Mouse (Mus musculus): ENCODE measurements around the gene Rbm20. TPM values are rescaled to one million over a fixed set of nuclear protein-coding genes. Genes with fewer than 3 reads are reported as not detected.

Rbm20 gene
- total and polyA plus RNA-seq, 3 experiments, result 37.3 to 58.6 TPM; not detected in 1

GRCm38 (mm10) chr19:53890274-53890673 is 213.2 kb downstream of the Rbm20 start (continued):
- no peak for TF ChIP-seq POLR2AphosphoS2 (IDR thresholded peaks at IDR 0.05; ENCODE audit: low read length)
- TF ChIP-seq MYB (IDR thresholded peaks at IDR 0.05; ENCODE audit: low read depth, low read length), result peak; percentile 49; the same call in 1 of the 2 replicates
- TF ChIP-seq ZC3H11A (IDR thresholded peaks at IDR 0.05; ENCODE audit: low read depth, low read length), result no peak
- no peak for TF ChIP-seq MAZ (IDR thresholded peaks at IDR 0.05; ENCODE audit: low read depth, low read length)
- TF ChIP-seq ETS1 (IDR thresholded peaks at IDR 0.05; ENCODE audit: low read depth, low read length), result peak; percentile 54; the same call in 1 of the 2 replicates
- TF ChIP-seq EP300 (IDR thresholded peaks at IDR 0.05; ENCODE audit: low read depth in 1 of 2, low read length in 2 of 2), result peak in 1 of 2 experiments; percentile 64; a peak in 1 of 4 replicates
- TF ChIP-seq USF1 (IDR thresholded peaks at IDR 0.05; ENCODE audit: low read depth, low read length), result peak; percentile 76

GRCm38 (mm10) chr19:53890781-53891251 is 213.7 kb downstream of the Rbm20 start:
- Histone ChIP-seq H3K9ac (ENCODE audit: control insufficient read depth, low read depth, low read length, poor library complexity, severe bottlenecking) (peak overlapping the region; percentile 41), H3K79me2 (ENCODE audit: control insufficient read depth, insufficient read depth, low read length, poor library complexity) (no peaks in the 10 kb centered on the region), H3K36me3 (ENCODE audit: control insufficient read depth in 1 of 2, insufficient read depth in 2 of 2, low read length in 2 of 2) (peaks cover 0 to 78% of the 10 kb centered on the region in 2 experiments; a peak in 2 of 4 replicates), H3K4me3 (ENCODE audit: control insufficient read depth in 1 of 2, insufficient read depth in 1 of 2, low read depth in 2 of 2, low read length in 2 of 2) (peak overlapping the region; percentile 3 to 11), H3K27ac (ENCODE audit: control insufficient read depth, low read depth, low read length) (peak overlapping the region; percentile 82), H3K4me1 (ENCODE audit: control insufficient read depth in 1 of 2, insufficient read depth in 2 of 2, low read length in 2 of 2) (peaks cover 56 to 76% of the 10 kb centered on the region in 2 experiments), H3K9me3 (replicated peaks; ENCODE audit: insufficient read depth, low read length) (no peaks in the 10 kb centered on the region), H3K27me3 (ENCODE audit: control insufficient read depth in 1 of 2, insufficient read depth in 2 of 2, low read length in 2 of 2) (no peaks in the 10 kb centered on the region)
- DNase-seq (ENCODE audit: low read depth, low spot score), result peak; percentile 91
- TF ChIP-seq POLR2AphosphoS2 (IDR thresholded peaks at IDR 0.05; ENCODE audit: low read length) (no peak), POLR2AphosphoS5 (IDR thresholded peaks at IDR 0.05; ENCODE audit: borderline replicate concordance, low read depth, low read length) (no peak), MYC (IDR thresholded peaks at IDR 0.05; ENCODE audit: low read depth, low read length) (0 out of 2 replicates have a peak, but pooled peaks have one; percentile 10), MAZ (IDR thresholded peaks at IDR 0.05; ENCODE audit: low read depth, low read length) (0 out of 2 replicates have a peak, but pooled peaks have one; percentile 39), TAL1 (IDR thresholded peaks at IDR 0.05; ENCODE audit: low read length) (peak; percentile 92), MAFK (IDR thresholded peaks at IDR 0.05; ENCODE audit: borderline replicate concordance, low read depth, low read length) (no peak), MYB (IDR thresholded peaks at IDR 0.05; ENCODE audit: low read depth, low read length) (peak; percentile 45; the same call in 1 of the 2 replicates), NRF1 (IDR thresholded peaks at IDR 0.05; ENCODE audit: insufficient read depth, low read depth, low read length, poor library complexity, severe bottlenecking) (peak; percentile 52; the same call in 1 of the 2 replicates), SIN3A (IDR thresholded peaks at IDR 0.05; ENCODE audit: low read length) (peak; percentile 94), ZKSCAN1 (IDR thresholded peaks at IDR 0.05; ENCODE audit: low read depth, low read length) (no peak), SMC3 (IDR thresholded peaks at IDR 0.05; ENCODE audit: low read depth, low read length) (no peak), EP300 (IDR thresholded peaks at IDR 0.05; ENCODE audit: low read depth in 1 of 2, low read length in 2 of 2) (peak; percentile 93 to 95), CTCF (IDR thresholded peaks at IDR 0.05 in 2 of 3, conservative IDR thresholded peaks at IDR 0.05 in 1 of 3; ENCODE audit: control insufficient read depth in 1 of 3, insufficient read depth in 1 of 3, low read depth in 2 of 3, low read length in 3 of 3, poor library complexity in 1 of 3, severe bottlenecking in 1 of 3) (peak; percentile 11 to 24 (median 23); a peak in 2 of 6 replicates), GATA1 (IDR thresholded peaks at IDR 0.05; ENCODE audit: low read depth, low read length) (peak; percentile 97), CHD1 (IDR thresholded peaks at IDR 0.05; ENCODE audit: low read depth, low read length) (no peak), ZMIZ1 (IDR thresholded peaks at IDR 0.05; ENCODE audit: low read depth, low read length) (0 out of 2 replicates have a peak, but pooled peaks have one; percentile 61), TBP (IDR thresholded peaks at IDR 0.05; ENCODE audit: low read depth, low read length) (no peak), KAT2A (conservative IDR thresholded peaks at IDR 0.05; ENCODE audit: low read depth, low read length) (no peak; the same call in 1 of the 2 replicates), BHLHE40 (IDR thresholded peaks at IDR 0.05; ENCODE audit: borderline replicate concordance, low read depth, low read length) (peak; percentile 82; the same call in 1 of the 2 replicates), MXI1 (IDR thresholded peaks at IDR 0.05; ENCODE audit: low read depth, low read length) (peak; percentile 85), RCOR1 (IDR thresholded peaks at IDR 0.05; ENCODE audit: low read depth, low read length) (peak; percentile 80), UBTF (IDR thresholded peaks at IDR 0.05; ENCODE audit: borderline replicate concordance, insufficient read depth, low read depth, low read length) (no peak), MAX (IDR thresholded peaks at IDR 0.05; ENCODE audit: low read length) (peak; percentile 12; the same call in 1 of the 2 replicates), GABPA (IDR thresholded peaks at IDR 0.05; ENCODE audit: low read depth, low read length) (no peak), POLR2A (IDR thresholded peaks at IDR 0.05; ENCODE audit: control insufficient read depth in 1 of 2, insufficient read depth in 1 of 2, low read depth in 1 of 2, low read length in 2 of 2, poor library complexity in 1 of 2) (no peak), USF1 (IDR thresholded peaks at IDR 0.05; ENCODE audit: low read depth, low read length) (peak; percentile 44; the same call in 1 of the 2 replicates), ETS1 (IDR thresholded peaks at IDR 0.05; ENCODE audit: low read depth, low read length) (peak; percentile 100), USF2 (IDR thresholded peaks at IDR 0.05; ENCODE audit: borderline replicate concordance in 1 of 2, insufficient read depth in 1 of 2, low read depth in 1 of 2, low read length in 2 of 2) (no peak), JUND (IDR thresholded peaks at IDR 0.05; ENCODE audit: low read depth, low read length) (no peak), ELF1 (IDR thresholded peaks at IDR 0.05; ENCODE audit: low read depth, low read length) (peak; percentile 43; the same call in 1 of the 2 replicates), E2F4 (IDR thresholded peaks at IDR 0.05; ENCODE audit: borderline replicate concordance, low read depth, low read length) (no peak)

Measured in MEL (cell line).